In genomic region chr14:24507452-24508069, GRCm38 (mm10) we compare ENCODE assay signal across 11 mouse cellular contexts. TPM values are rescaled to one million over a fixed set of nuclear protein-coding genes. Genes with fewer than 3 reads are reported as not detected.
A peak's percentile ranks its signal among the peaks of the same experiment; 100 is the strongest.
DNase-seq lines count a peak whose midpoint lies in the region; ATAC-seq and TF ChIP-seq lines count a peak whose summit lies in the region.
"Had no signal": no experiment of that assay in that cellular context is flagged by ENCODE, and none has a peak within 500 bp of the region (broad histone marks: within the 10 kb centered on the region; RNA-seq: fewer than 3 reads in every experiment).

No protein-coding gene starts in this region.

- H3K27ac ChIP-seq in heart, embryonic 16.5 days (ENCODE audit: low read length) = no peak overlapping the region
- H3K27ac ChIP-seq in embryonic facial prominence, embryonic 10.5 days (replicated peaks) = peak overlapping the region; percentile 55; the same call in 1 of the 2 replicates
- H3K27ac ChIP-seq in limb, embryonic 11.5 days (replicated peaks; ENCODE audit: low read depth, low read length) = no peak overlapping the region
- H3K27ac ChIP-seq in layer of hippocampus, adult 2 months = no peak overlapping the region
- H3K27ac ChIP-seq: liver, embryonic 12.5 days had no signal

- 0 out of 2 replicates have a peak overlapping the region, but pooled peaks have one; percentile 14 for H3K4me2 ChIP-seq in heart, embryonic 16.5 days (ENCODE audit: low read depth, low read length)
- H3K4me2 ChIP-seq in limb, embryonic 11.5 days (ENCODE audit: low read depth, severe bottlenecking) = peak overlapping the region; percentile 4; the same call in 1 of the 2 replicates
- H3K4me2 ChIP-seq: liver, embryonic 12.5 days had no signal

- no peak for DNase-seq in heart, postnatal 10 days
- peak; percentile 39 for DNase-seq in embryonic facial prominence, embryonic 10.5 days (ENCODE audit: low spot score)
- DNase-seq in limb, embryonic 11.5 days (ENCODE audit: low spot score) = no peak
- no peak for DNase-seq in layer of hippocampus, adult 2 months (ENCODE audit: low spot score in 2 of 2)
- no peak for DNase-seq in right cerebral cortex, postnatal 14 days
- DNase-seq: heart, adult 11 months; thymus, postnatal 14 days had no signal

- no peak for ATAC-seq in heart, embryonic 16.5 days (replicated peaks; ENCODE audit: extremely low read depth, insufficient read depth, low FRiP score)
- no peak for ATAC-seq in limb, embryonic 11.5 days (ENCODE audit: insufficient number of reproducible peaks, low FRiP score, low TSS enrichment, low read depth)
- no peak for ATAC-seq in activated CD4-positive, CD25-positive, alpha-beta regulatory T cell, adult 4 months
- ATAC-seq: liver, embryonic 12.5 days had no signal

- H3K4me3 ChIP-seq in heart, embryonic 16.5 days (ENCODE audit: low read length) = no peak overlapping the region
- H3K4me3 ChIP-seq in E14TG2a.4 (replicated peaks; ENCODE audit: low read length) = peak overlapping the region; percentile 21; the same call in 1 of the 2 replicates
- H3K4me3 ChIP-seq in embryonic facial prominence, embryonic 10.5 days = peak overlapping the region; percentile 29
- H3K4me3 ChIP-seq in limb, embryonic 11.5 days (ENCODE audit: low read depth, low read length) = no peak overlapping the region
- no peak overlapping the region for H3K4me3 ChIP-seq in layer of hippocampus, adult 2 months
- H3K4me3 ChIP-seq: liver, embryonic 12.5 days had no signal

- no peaks in the 10 kb centered on the region for H3K27me3 ChIP-seq in heart, embryonic 16.5 days (ENCODE audit: control insufficient read depth, insufficient read depth, low read length)
- H3K27me3 ChIP-seq in E14TG2a.4 (ENCODE audit: insufficient read depth, low read length) = peaks cover 27% of the 10 kb centered on the region
- H3K27me3 ChIP-seq in embryonic facial prominence, embryonic 10.5 days (replicated peaks; ENCODE audit: low read depth, poor library complexity, severe bottlenecking) = peaks cover 9% of the 10 kb centered on the region; the same call in 1 of the 2 replicates
- H3K27me3 ChIP-seq in limb, embryonic 11.5 days (ENCODE audit: control insufficient read depth, insufficient read depth, low read length) = no peaks in the 10 kb centered on the region

- H3K9me3 ChIP-seq in heart, embryonic 16.5 days (replicated peaks; ENCODE audit: control insufficient read depth, low read length) = peaks cover 6% of the 10 kb centered on the region
- H3K9me3 ChIP-seq in E14TG2a.4 (ENCODE audit: low read length) = peaks cover 20% of the 10 kb centered on the region
- peaks cover 9% of the 10 kb centered on the region for H3K9me3 ChIP-seq in embryonic facial prominence, embryonic 10.5 days
- peaks cover 4% of the 10 kb centered on the region; the same call in 1 of the 2 replicates for H3K9me3 ChIP-seq in limb, embryonic 11.5 days (ENCODE audit: control insufficient read depth, low read length)
- H3K9me3 ChIP-seq: liver, embryonic 12.5 days had no signal

- intact Hi-C loops in heart, postnatal 10 days (cut with DNase I) = loop anchor here (10.0 kb wide), 4 partner anchors 397 to 867 kb away; no protein-coding TSS in a partner anchor

- H3K9ac ChIP-seq in heart, embryonic 16.5 days (ENCODE audit: low read length) = no peak overlapping the region
- H3K9ac ChIP-seq in limb, embryonic 11.5 days (ENCODE audit: low read length) = no peak overlapping the region
- H3K9ac ChIP-seq: liver, embryonic 12.5 days had no signal

- peaks cover 8% of the 10 kb centered on the region; the same call in 1 of the 2 replicates for H3K4me1 ChIP-seq in heart, embryonic 16.5 days (ENCODE audit: control insufficient read depth, insufficient read depth, low read length)
- H3K4me1 ChIP-seq in E14TG2a.4 (replicated peaks; ENCODE audit: low read depth, low read length) = peaks cover 31% of the 10 kb centered on the region
- H3K4me1 ChIP-seq in embryonic facial prominence, embryonic 10.5 days = peaks cover 25% of the 10 kb centered on the region
- peaks cover 10% of the 10 kb centered on the region for H3K4me1 ChIP-seq in limb, embryonic 11.5 days (ENCODE audit: control insufficient read depth, insufficient read depth, low read length)
- H3K4me1 ChIP-seq: liver, embryonic 12.5 days had no signal

- WGBS in heart, embryonic 16.5 days = 27% methylated on average over 14 of the region's 14 CpGs
- 21% methylated on average over 14 of the region's 14 CpGs for WGBS in embryonic facial prominence, embryonic 10.5 days
- WGBS in limb, embryonic 11.5 days = 32% methylated on average over 14 of the region's 14 CpGs

- no peaks in the 10 kb centered on the region for H3K36me3 ChIP-seq in heart, embryonic 16.5 days (ENCODE audit: control insufficient read depth, insufficient read depth)
- H3K36me3 ChIP-seq in E14TG2a.4 (ENCODE audit: insufficient read depth, low read length) = peaks cover 2% of the 10 kb centered on the region; the same call in 1 of the 2 replicates
- no peaks in the 10 kb centered on the region for H3K36me3 ChIP-seq in embryonic facial prominence, embryonic 10.5 days (replicated peaks)
- H3K36me3 ChIP-seq in limb, embryonic 11.5 days (ENCODE audit: control insufficient read depth, insufficient read depth, low read length) = no peaks in the 10 kb centered on the region
- H3K36me3 ChIP-seq: liver, embryonic 12.5 days had no signal

- TF ChIP-seq CTCF in E14TG2a.4 (conservative IDR thresholded peaks at IDR 0.05; ENCODE audit: low read length) = no peak
- no peak for TF ChIP-seq CTCF in layer of hippocampus, adult 2 months (conservative IDR thresholded peaks at IDR 0.05)

RNA-seq across cellular contexts. Expression of gene Rps24, which starts 20.6 kb away (rescaled TPM):
- 463 and 565 TPM in 2 replicates for polyA plus RNA-seq in heart, embryonic 16.5 days (2015; fragmentation: Nextera tagmentation; extraction: Ambion mirVana)
- 1,000 to 10,000 TPM in 1 of 2 experiments, 100 to 1,000 TPM in 1; 985 to 1,065 TPM for total RNA-seq in heart, postnatal 10 days (2021)
- 1,131 and 1,182 TPM in 2 replicates for polyA plus RNA-seq in embryonic facial prominence, embryonic 10.5 days (2016; fragmentation: Nextera tagmentation; extraction: Ambion mirVana)
- polyA plus RNA-seq in limb, embryonic 11.5 days (2014; fragmentation: Nextera tagmentation; extraction: Ambion mirVana) = 1,286 and 1,293 TPM in 2 replicates
- 100 to 1,000 TPM; 789 to 821 TPM for total RNA-seq in layer of hippocampus, adult 2 months (2021)
- 1,000 to 10,000 TPM; 2,170 to 2,602 TPM for polyA plus RNA-seq in activated CD4-positive, CD25-positive, alpha-beta regulatory T cell, adult 4 months (2017; shearing (Covaris generic))

RNA-seq across cellular contexts. Expression of gene Polr3a, which starts 20.7 kb away (rescaled TPM):
- polyA plus RNA-seq in heart, embryonic 16.5 days (2015; fragmentation: Nextera tagmentation; extraction: Ambion mirVana) = 13.3 and 14.1 TPM in 2 replicates
- total RNA-seq in heart, postnatal 10 days (2021) = 10 to 100 TPM; 14.2 to 16.1 TPM
- polyA plus RNA-seq in embryonic facial prominence, embryonic 10.5 days (2016; fragmentation: Nextera tagmentation; extraction: Ambion mirVana) = 20.4 and 21.4 TPM in 2 replicates
- 17.4 and 19.7 TPM in 2 replicates for polyA plus RNA-seq in limb, embryonic 11.5 days (2014; fragmentation: Nextera tagmentation; extraction: Ambion mirVana)
- 10 to 100 TPM; 37.9 to 38.5 TPM for total RNA-seq in layer of hippocampus, adult 2 months (2021)
- polyA plus RNA-seq in activated CD4-positive, CD25-positive, alpha-beta regulatory T cell, adult 4 months (2017; shearing (Covaris generic)) = 10 to 100 TPM; 13.7 to 15.9 TPM

Comparison
In these comparisons a context has a peak if more than half of its experiments do, and no peak if none do; other contexts are left out.
1. H3K4me3 ChIP-seq: peak in E14TG2a.4 (single experiment) and embryonic facial prominence, embryonic 10.5 days (single experiment); none in heart, embryonic 16.5 days (single experiment), limb, embryonic 11.5 days (single experiment) and layer of hippocampus, adult 2 months (single experiment).